Mouse (Mus musculus) frontal cortex, postnatal 10 days (tissue): ENCODE data around the gene Lrp1.
A peak's percentile ranks its signal among the peaks of the same experiment; 100 is the strongest.

Source experiments
- DNase-seq, 2 experiments: peaks; one replicate each; pipeline ENCODE4 v3.0.0; 2022; ENCODE audit warnings: low spot score in 2 of 2, mixed read lengths in 1 of 2

Lrp1 gene

DNA sequence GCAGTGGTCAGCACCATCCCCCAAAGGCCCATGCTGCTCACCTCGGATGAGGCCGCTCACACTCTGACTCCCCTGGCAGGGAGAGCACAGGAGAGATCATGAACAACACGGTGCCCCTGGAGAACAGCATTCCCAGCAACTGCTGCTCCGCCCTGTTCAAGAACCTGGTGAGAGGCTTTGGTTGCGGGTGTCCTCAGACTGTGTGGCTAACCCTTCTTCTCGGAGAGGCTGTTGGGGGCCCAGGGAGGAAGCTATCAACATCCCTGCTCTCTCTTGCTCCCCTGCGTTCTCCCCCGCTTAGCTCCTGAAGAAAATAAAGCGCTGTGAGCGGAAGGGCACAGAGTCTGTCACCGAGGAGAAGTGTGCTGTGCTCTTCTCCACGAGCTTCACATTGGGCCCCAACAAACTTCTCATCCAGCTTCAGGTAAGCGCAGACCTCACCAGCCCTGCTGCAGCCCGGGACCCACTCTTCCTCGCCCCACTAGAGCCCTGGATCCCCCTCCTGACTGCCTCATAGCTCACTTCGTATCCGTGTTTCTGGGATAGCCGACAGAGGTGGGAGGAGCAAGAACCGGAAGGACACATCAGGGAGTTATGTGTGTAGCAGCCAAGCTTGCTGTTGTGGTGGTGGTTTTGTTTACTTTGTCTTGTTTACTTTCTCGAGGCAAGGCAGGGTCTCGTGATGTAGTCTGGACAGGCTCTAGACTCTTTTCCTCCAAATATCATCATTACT, 32.1 kb upstream of the Lrp1 start:
- DNase-seq, result no peak

DNA sequence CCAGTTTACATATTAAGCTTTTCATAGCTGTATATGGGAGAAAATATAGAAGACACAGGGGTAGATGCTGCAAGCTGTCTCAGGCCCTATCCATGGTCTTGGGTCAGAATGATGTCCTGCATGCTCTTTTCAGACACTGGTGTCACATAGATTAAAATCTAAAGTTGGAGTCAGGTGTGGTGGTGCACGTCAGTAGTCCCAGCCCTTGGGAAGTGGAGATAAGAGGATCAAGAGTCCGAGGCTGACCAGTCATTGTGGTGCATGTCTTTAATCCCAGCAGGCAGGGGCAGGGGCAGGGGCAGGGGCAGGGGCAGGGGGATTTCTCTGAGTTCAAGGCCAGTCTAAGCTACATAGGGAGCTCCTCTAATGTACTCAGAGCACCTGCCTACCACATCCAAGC, 24.8 kb upstream of the Lrp1 start:
- DNase-seq, result no peak

DNA sequence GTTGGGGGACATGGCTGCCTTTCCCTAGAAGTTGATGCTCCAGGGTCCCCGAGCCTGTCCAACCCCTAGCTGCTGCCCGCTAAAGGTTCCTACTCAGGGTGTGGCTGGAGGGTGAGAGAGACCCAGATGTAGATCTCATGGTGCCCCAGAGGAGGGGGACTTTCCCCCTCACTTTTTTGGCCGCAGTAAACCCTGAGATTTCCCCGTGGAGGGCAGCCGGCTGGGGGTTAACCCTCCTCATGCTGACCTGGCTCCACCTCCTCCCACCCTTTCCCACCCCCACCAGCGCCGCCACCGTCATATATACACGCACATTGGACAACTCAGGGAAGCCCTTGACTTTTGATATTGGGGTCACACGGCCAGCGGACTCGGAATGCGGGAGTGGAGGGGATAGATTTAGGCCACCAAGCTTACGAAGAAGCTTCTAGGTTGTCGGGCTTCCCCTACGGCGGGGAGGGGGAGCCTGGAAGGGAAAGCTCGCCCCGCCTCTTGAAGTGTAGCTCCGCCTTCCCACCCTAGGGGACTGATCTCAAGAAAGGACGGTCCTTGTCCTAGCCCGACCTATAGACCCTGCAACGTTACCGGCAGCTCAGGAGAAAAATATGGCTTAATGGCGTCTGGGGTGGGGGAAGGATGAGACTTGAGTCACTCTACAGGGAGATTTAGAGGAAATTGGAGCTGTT, 22.7 kb upstream of the Lrp1 start:
- no peak for DNase-seq

DNA sequence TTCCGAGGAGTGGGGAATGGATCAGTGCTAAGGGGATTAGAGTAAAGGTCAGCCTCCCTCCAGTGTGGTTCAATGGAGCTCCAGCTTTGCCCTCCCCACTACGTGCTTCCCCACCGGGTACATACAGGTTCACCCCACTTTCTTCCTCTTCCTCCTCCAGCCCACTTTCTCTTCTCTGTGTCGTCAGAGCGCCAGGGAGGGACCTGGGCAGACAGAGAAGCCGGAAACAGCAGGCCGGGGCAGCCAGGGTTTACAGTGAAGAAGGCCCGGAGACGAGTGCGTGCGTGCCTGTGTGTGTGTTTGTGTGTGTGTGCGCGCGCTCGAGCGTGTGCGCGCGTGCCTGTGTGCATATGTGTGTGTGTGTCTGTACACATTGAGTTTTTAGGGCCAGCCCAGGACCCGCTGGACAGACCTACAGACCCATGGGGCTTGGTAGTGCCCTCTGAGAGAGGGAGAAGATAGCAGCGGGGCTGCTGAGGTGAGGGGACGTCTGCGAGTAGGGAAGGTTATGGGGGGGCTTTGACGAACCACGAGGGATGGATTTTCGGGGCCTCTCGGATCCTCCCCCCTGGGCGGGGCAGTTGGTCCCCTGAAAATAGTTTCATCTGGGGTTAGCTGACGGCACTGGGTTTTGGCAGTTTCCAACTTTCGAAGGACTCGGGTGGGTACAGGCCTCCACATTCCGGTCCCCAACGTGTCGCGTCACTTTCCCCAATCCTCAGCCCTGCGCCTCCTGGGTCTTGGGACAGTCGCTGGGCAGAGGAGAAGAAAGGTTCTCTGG, 22.0 kb upstream of the Lrp1 start, which contains the start of gene Stat6:
Stat6 (plus strand) TSS at position 215 of the 781 bp plus-strand sequence.
- peak in 1 of 2 experiments; percentile 42 for DNase-seq

DNA sequence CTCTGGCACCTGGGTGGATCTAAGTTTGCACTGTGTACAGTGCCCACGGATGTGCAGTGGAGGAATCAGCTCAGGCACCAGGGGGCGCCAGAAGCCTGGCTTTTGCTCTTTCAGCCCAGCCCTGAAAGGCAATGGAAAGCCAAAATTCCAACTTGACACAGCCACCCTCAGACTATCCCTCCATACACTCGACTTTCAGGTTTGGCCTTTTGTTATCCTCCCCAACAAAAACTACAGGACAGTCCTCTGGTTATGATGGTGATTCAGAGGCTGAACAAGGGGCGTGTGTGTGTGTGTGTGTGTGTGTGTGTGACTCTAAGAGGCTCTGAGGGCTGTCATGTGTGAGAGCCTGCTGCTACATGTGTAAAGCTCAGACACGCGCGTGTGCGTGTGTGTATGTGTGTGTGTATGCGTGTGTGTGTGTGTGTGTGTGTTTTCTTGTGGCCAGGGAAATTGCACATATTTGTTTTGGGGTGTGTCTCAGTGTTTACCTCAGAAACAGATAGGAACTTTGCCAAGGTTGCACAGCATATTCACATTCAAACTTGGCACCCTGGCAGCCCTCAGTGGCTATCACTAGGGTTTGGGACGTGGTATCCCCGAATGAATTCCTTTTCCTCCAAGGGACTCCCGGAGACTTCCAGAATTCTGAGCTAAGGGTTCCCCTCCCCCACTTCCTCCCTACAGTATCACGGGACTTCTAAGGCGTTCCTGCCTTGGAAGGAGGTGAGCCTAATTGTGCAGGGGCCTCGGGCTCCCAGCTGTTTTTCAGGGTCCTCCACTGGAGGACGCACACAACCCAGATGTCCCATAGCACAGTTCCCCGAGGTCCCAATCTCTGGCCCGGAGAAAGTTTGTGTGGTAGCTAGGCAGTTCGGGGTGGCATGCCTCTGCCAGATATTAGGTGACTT, 21.2 kb upstream of the Lrp1 start:
- DNase-seq, result peak; percentile 43 to 80

DNA sequence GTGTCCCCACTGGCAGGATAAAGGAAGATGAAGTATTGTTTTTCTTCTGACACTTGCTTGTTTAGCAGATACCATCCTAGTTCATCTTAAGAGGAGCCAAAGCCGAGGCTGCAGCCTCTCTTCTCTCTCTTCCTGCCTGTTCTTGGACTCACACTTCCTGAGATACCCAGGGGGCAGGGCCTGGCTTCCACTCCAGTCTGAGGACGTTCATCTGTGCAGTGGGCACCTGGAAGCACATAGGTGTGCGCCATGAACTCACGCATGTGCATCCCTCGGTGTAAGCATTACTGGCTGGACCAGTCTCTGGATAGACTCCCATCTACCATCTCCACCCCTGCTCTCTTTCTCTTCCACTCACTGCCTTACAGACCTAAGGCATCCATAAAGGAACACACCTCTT, 19.5 kb upstream of the Lrp1 start:
- DNase-seq, result no peak

DNA sequence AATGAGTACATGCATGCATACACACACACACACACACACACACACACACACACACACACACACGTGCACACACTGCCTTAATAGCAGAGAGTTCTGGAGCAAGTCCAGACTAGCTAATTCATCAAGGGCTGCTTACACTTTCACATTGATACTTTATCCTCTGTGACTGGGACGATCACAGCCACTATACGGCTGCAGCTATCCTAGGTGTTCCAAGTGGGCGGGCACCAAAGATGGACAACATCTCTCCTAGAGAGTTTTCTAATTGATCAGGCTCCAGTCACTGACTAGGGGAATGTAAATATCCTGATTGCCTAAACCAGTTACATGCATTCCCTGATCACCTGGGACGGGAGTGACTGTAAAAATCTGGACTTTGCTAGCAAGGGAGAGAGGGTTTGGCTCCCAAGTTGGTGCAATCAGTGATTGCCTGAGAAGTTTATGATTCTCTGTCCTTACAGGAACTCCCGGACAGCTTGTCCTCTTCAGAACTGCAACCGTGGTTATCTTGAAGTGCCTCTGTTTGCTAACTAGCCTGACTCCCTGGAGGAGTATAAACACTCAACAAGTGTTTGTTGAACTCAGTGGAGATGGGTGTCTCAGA, 11.8 kb upstream of the Lrp1 start:
- no peak for DNase-seq

DNA sequence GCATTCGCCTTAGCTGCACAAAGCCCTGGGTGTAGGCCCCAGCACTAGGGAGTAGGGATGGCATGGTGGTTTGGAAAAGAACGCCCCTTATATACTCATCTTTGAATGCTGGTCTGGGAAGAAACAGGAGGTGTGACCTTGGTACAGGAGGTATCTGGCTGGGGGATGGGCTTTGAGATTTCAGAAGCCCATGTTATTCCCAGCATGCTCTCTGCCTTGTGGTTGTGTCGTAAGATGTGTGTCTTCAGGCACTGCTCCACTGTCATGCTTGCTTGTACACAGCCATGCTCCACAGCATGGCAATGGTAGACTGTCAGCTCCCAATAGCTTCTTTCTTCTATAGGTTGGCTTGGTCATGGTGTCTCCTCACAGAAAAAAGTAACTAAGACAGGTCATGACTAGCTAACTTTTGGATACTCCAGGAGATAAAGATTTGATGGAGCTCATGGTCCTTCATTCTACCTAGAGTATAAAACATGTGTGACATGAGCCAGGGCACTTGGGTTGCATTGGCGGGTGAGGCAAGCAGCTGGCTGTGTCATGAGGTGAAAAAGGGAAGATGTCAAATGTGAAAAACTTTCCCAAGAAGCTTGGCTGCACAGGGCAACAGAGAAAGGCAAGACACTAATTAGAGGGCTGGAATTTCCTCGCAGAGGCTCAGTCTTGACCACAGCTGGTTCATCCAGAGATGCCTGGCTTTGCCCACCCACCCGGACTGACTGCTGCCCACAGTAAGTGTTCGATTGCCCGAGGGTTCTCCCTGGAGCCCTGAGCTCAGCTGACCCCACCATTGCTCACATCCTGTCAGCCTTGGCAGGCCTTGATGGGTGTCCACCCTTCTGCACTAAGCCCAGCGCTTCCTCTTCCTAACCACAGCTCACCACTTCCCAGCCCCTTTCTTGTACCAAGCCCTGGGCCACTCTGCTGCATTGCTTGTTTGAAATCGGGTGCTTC, 10.6 kb upstream of the Lrp1 start:
- no peak for DNase-seq

DNA sequence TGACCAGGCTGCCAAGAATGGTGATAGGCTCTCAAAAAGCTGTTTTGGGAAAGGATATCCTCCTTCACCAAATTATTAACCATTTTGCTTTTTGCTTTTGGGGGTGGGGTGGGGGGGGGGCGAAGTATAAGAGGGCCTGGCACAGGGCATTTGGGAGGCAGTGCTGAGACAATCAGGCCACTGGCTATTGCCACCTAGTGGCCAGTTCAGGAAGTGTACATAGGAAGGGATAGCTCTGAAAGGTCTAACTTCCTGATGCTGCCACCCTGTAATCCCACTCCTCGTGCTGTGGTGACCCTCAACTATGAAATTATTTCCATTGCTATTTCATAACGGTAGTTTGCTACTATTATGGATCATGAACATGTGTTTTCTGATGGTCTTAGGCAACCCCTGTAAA, 5.5 kb upstream of the Lrp1 start:
- peak in 1 of 2 experiments; percentile 35 for DNase-seq

DNA sequence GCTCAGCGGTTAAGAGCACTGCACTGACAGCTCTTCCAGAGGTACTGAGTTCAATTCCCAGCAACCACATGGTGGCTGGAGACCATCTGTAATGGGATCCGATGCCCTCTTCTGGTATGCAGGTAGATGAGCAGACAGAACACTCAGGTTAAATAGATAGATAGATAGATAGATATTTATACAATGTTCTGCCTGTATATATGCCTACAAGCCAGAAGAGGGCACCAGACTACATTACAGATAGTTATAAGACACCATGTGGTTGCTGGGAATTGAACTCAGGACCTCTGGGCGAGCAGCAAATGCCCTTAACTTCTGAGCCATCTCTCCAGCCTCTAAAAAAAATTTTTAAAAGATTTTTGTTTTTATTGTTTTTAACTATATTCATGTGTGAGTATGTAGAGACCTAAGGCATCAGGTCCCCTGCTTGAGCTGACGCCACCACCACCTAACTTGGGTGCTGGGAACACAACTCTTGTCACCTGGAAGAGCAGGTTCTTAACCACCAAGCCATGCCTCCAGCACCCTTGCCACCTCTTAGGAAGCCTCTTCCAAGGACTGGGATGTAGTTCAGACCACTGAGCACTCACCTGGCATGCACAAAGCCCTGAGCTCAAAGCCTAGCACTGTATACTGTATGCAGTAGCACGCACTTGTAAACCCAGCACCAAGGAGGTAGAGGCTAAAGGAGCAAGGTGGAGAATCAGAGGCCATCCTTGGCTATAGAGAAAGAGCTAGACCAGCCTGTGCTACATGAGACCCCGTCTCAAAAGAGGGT, 2.7 kb upstream of the Lrp1 start:
- DNase-seq, result no peak

DNA sequence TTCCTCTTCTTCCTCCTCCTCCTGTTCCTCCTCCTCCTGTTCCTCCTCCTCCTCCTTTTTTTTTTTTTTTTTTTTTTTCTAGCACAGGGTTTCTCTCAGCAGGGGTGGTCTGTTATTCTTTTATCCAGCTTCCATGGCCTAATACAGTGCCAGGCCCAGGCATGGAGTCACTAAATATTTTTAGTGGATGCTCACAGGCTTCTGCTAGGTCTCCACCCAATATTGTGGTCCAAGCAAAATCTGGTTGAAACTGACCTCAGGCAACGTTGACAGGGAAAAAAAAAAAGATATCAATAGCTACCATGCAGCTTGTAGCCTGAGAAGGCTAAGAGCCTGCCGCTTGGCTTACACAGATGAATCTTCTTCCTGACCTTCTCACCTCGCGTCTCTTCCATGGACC, 1.7 kb upstream of the Lrp1 start:
- no peak for DNase-seq

DNA sequence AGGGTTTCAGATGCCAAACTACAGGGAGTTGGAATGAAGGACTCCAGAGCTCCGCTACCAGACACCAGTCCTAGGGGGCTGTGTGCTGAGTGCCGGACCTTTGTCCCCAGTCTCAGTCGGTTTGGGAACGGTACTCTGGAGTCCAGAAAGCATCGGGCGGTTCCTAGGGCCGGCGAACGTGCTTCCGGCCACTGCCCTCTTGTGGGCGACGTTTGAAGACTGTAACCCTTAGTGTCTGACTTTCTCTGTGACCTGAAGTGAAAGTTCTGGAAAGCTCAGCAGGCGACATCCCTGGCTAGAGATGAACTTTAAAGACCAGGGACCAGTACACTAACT, 1.1 kb upstream of the Lrp1 start:
- no peak for DNase-seq

DNA sequence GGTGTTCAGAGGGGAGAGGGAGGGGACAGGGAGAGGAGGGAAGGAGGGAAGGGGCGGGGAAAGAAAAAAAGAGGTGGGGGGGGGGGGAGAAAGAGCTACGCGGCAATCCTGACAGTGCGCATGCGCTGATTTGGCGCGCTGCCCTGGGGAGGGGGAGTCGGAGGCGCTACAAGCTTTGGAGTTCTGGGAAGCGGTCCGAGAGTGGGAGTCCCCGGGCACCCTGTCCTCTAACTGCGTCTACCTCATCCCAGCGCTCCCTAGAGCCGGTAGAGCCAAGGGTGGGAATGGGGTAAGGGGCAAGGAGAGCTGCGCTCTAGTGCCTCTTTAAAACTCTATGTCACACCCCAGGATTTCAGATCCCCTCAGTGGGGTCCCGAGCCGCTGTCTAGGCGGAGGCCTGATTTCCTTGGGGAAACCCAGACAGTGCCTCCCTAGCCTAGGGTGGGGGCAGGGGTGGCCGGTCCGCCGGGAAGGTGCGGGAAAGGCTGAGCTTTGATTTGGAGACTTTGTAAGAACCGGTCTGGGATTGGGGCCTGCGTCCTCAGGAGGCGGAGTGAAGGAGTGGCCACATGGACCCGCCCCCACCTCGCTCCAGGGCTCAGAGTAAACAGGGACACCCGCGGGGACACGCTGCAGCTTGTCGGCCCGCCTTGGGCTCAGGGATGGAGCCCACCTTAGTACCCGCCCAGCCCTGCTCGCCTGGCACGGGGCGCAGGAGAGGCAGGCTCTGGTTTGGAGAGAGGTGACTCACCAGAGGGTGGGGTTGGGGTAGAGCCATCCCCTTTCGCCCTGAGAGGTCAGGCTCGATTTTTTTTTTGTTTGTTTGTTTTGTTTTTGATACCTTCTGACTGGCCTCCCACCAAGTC, 476 bp upstream of the Lrp1 start:
- peak; percentile 86 to 88 for DNase-seq

DNA sequence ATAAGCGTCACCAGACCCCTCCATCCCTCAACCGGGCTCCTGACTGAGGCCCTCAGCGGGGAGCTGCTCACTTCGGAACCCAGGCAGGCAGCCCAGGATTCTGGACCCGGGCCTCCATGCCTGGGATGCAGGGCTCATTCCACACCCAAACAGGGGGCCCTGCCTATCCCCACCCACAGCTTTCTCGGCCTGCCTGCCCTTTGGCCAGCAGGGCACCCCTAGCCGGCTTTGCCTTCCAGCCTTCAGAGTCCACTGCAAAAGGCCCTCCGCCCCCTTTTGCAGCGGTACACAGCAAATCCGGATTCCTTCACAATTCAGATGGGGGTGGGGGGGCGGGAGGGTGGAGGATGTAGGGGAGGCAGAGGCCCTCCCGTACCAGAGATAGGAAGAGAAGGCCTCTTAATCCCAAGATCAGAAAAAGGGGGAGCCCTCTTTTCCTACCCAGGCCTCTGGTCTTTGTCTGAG, 975 bp downstream of the Lrp1 start:
- DNase-seq, result peak in 1 of 2 experiments; percentile 33

DNA sequence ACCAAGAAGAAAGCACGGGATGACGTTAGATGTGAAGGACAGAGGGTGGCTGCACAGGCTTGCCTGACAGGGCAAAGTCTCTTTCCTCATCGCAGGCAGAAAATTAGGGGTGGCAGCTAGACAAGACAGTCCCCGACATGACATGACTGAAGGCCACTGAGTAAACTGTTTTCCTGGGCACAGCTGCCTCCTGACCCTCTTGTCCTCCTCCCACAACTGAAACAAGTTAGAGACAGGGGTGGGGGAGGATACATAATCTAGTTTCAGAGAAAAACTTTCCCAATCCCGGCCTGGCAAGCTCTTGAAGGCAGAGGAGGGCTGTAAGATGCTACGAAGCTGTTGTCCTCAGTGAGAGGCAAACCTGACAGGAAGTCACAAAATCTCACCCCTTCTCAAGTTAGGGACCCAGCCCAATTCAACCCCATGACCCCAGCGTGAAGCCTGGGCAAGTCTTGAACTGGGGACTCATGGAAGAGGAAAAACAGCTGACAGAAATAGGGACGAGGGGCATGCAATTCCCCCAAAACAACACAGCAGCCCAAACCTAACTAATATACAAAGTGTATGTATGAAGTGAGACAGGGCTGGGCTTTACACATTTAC, 1.7 kb downstream of the Lrp1 start:
- no peak for DNase-seq

DNA sequence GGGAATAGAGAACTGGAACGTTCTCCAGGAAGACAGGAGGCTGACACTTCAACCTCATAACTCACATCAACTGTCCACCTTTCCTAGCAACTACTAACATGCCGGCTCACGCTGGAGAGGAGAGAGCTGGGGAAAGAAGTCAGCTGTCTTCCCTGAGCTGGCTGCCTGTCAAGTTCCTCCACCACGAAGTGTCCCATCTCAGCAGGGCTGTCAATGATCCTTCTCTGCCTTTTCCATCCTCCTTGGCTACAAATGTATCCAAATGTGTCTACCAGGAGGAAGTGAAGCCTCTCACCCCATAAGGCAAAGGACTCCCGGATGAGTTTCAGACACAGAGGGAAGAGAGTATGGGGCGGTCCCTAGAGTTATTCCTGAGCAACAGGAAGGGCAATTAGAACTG, 2.8 kb downstream of the Lrp1 start:
- DNase-seq, result no peak

DNA sequence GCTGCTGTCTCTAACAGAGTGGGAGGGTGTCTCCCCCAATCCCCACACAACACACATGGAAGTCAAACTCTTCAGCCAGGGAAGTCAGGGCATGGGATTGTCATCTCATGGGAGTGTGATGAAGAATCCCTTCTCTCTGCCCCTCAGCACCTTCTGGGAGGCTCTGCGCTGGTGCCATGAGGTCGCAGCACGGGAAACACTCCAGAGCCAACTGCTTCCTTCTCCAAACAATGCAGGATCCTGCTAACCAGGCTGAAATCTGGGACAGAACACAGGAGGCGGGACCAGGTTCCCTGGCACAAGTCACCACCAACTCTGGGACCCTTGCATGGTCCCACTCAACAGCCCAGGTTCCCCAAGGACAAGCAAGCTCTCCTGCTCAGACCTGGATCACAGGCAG, 3.7 kb downstream of the Lrp1 start:
- DNase-seq, result no peak

DNA sequence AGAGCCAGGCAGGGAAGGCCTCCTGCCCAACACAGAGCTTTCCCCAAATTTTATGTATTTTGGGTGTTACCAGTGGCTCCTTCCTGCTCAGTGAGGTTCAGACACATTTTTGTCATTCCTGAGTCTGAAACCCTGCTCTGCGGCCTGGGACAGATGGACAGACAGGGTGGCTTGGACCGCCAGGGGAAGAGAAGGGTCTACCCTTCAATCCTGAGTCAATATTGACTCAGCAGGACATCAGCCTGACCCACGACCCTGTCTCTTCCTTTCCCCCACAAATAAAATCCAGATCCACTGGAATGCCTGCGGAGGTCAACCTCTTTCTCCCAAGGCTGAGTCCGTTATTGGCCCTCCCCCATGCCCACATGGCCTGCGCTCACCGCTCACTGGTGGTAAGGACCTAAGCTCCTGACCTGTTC, 4.7 kb downstream of the Lrp1 start:
- no peak for DNase-seq
